Mouse (Mus musculus) 3T3-L1 (cell line): Measurements from ENCODE around the gene Elk3.

Experiments used
- DNase-seq: peaks from one replicate; pipeline ENCODE4 v3.0.0-alpha.2; 2015; ENCODE audit warnings: low read depth, low spot score

The Elk3 gene

GRCm38 (mm10) chr10:93269744-93270143 lies 41.2 kb downstream of the Elk3 start:
- no peak for DNase-seq

GRCm38 (mm10) chr10:93268339-93268738 lies 42.6 kb downstream of the Elk3 start:
- DNase-seq, result peak; percentile 35

GRCm38 (mm10) chr10:93267509-93267908 lies 43.4 kb downstream of the Elk3 start:
- no peak for DNase-seq

GRCm38 (mm10) chr10:93266521-93266920 lies 44.4 kb downstream of the Elk3 start:
- no peak for DNase-seq

GRCm38 (mm10) chr10:93265833-93266232 lies 45.1 kb downstream of the Elk3 start:
- no peak for DNase-seq

- no peak for DNase-seq
Observed at GRCm38 (mm10) chr10:93264001-93264400, 46.9 kb downstream of the Elk3 start.

- DNase-seq, result no peak
Observed at GRCm38 (mm10) chr10:93263431-93263830, 47.5 kb downstream of the Elk3 start.

GRCm38 (mm10) chr10:93261981-93262499 lies 48.9 kb downstream of the Elk3 start:
- DNase-seq, result no peak

- peak; percentile 42 for DNase-seq
Observed at GRCm38 (mm10) chr10:93261132-93261980, 49.6 kb downstream of the Elk3 start.

GRCm38 (mm10) chr10:93259826-93260225 lies 51.1 kb downstream of the Elk3 start:
- DNase-seq, result no peak

- no peak for DNase-seq
Observed at GRCm38 (mm10) chr10:93255294-93255693, 55.6 kb downstream of the Elk3 start.

- DNase-seq, result no peak
Observed at GRCm38 (mm10) chr10:93253156-93253555, 57.8 kb downstream of the Elk3 start.

GRCm38 (mm10) chr10:93252661-93253060 lies 58.3 kb downstream of the Elk3 start:
- no peak for DNase-seq

GRCm38 (mm10) chr10:93251426-93251825 lies 59.5 kb downstream of the Elk3 start:
- DNase-seq, result no peak

- no peak for DNase-seq
Observed at GRCm38 (mm10) chr10:93250436-93251317, 60.3 kb downstream of the Elk3 start.

- DNase-seq, result no peak
Observed at GRCm38 (mm10) chr10:93249901-93250300, 61.0 kb downstream of the Elk3 start.

GRCm38 (mm10) chr10:93248416-93248815 lies 62.5 kb downstream of the Elk3 start:
- no peak for DNase-seq

- no peak for DNase-seq
Observed at GRCm38 (mm10) chr10:93247902-93248301, 63.0 kb downstream of the Elk3 start.

- no peak for DNase-seq
Observed at GRCm38 (mm10) chr10:93247422-93247821, 63.5 kb downstream of the Elk3 start.

GRCm38 (mm10) chr10:93246185-93246920 lies 64.6 kb downstream of the Elk3 start:
- DNase-seq, result no peak

GRCm38 (mm10) chr10:93244209-93244705 lies 66.7 kb downstream of the Elk3 start:
- no peak for DNase-seq
